Mouse (Mus musculus): ENCODE results near the gene Set.

Set gene

DNA sequence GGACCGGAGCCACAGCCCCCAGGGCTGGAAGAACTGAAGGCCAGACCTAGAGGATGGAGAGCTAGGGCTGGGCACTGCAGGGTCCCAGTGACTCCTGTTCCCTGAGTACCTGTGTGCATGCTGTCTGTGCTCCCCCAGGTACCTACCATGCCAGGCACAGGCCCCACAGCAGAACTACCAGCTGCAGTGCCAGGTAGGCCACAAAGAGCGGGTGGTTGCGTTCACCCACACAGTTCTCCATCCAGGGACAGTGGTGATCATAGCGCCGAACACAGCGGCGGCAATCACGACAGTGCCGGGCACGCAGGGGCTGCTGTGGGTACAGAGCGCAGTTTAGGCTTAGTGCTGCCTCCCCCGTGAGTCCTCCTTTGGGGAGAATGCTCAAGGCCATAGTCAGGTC is 34.3 kb downstream of the Set start:
- DNase-seq (ENCODE audit: low spot score), result no peak

DNA sequence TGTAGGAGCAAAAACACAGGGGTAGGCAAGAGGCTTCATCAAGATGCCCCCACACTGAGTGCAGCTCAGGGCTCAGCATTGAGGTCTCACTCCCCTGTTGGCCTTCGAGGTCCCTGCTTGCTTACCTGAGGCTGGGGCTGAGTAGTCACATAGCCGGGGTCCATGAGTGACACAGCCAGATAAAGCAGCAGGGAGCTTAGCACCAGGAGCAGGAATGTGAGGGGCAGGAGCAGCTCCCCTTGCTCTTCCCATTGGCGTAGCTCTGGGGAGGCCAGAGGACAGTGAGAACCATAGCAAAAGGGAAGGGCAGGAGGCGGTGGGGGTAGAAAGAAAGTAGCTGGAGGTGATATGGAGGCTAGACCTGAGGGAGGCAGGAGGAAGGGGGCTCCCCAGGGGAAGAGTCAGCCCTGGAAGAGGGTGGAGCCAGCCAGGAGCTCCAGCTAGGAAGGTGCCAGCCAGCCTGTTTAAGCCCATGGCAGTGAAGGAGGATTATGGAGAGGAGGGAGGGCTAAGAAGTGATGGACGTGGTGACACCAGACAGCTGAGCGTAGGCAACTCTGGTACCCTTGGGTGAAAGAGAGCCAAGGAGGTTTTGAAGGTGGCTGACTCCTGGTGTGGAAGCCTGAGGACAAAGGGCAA is 35.2 kb downstream of the Set start:
- DNase-seq (ENCODE audit: low spot score), result no peak

DNA sequence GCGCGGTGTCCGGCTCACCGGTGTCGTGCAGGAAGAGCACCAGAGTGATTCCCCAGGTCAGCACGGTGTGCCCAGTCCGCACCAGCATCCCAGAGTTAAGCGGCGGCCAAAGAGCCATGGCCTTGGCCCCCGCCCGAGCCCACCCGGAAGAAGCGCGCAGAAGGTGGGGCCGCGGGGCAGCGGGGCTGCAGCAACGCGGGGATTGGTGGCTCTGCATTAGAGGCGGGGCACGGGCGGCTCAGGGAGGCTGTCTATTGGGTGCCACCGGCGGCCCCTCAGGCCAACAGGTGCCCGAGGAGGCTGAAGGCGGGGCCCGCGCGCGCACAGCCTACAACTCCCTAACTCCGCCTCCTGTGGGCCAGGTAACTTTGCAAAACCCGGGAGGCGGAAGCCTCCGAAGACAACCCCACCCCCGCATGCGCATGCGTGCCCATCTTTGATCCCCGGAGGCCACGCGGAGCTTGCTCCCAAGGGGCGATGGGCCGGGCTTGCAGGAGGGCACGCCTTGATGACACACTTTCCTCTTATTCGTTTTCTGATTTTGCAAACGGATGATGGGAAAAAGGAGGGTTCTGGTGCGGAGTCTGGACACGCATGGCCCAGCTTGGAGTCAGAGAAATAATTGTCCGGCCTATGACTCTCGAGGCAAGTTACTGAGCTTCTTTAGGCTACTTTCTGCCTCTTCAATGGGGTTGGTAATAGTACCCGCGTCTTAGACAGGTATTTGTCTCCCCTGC is 36.5 kb downstream of the Set start, which contains the start of gene Zdhhc12:
Gene Zdhhc12, minus strand, starts transcription at position 178 of the 737 bp plus-strand sequence.
- peak; percentile 97 for DNase-seq (ENCODE audit: low spot score)

DNA sequence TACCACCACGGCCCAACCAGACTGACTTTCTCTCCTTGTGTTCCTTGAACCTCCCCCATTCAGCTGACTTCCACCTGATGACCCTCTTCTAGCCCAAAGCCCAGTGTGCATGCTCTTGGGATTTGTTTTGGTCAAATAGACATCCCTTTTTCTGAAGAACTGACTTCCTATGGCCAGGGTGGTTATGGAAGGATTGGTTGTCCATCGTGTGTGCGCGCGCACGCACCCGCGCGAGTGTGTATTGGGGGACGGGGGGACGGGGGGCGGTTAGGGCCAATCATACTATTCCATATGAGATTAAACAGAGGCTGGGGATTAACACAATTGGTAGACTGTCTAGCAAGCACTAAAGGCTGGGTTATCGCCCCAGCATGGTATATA is 37.0 kb downstream of the Set start:
- DNase-seq (ENCODE audit: low spot score), result no peak

DNA sequence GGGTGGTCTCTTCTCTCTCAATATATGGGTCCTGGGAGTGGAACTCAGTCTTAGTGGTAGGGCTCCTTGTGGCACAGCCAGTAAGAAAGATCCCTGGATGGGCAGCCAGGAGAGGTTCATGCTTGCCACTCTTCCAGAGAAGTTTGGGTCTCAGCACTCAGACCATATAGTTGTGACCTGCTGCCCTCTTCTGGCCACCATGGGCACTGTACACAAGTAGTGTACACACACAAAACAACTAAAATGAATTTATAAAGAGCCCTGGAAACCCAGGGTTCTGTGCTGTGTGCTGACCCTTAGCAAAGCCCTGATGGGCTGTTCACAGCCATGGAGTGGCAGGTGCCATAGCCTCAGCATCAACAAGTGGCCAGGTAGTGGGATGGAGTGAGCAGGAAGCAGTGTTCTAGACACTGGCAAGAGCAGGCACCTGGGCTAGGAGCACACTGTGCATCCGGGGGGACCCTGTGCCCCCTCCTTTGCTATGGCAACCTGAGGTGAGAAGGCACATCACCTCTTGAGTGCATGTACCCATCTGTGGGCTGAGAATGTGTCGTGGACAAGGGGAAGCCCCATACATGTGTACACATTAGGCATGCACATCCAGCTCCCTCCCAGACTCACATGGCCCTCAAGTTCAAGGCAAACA is 38.8 kb downstream of the Set start:
- DNase-seq (ENCODE audit: low spot score), result no peak

DNA sequence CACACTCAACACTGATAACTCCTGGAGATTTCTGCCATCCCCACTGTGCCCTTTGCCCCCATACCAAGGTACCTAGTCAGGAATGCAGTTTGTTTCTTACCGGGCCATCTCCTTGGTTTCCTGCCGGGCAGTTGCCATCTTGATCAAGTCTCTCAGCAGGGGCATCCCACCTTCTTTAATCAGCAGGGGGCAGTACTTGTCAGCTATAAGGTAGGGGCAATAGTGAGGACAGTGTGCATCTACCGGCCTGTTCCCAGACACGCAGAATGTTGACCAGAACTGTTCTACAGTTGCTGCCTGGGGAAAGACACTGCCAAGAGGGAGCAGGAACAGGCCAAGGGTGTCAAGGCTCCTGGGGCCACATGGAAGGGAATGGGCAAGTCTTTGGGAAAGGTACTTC is 43.0 kb downstream of the Set start:
- no peak for DNase-seq (ENCODE audit: low spot score)

DNA sequence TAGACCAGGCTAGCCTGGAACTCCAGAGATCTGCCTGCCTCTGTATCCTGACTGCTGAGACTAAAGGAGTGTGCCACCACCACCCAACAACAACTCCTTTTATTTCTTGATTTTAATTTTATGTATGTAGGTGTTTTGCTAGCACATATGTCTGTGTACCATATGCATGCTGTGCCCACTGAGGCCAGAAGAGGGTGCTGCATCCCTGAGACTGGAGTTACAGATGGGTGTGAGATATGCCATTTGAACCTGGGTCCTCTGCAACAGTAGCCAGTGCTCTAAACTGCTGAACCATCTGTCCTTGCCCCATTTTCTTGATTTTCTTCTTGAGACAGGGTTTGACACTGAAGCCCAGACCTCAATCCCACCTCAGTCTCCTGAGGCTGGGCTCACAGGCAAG is 49.2 kb downstream of the Set start:
- peak; percentile 42 for DNase-seq (ENCODE audit: low spot score)

DNA sequence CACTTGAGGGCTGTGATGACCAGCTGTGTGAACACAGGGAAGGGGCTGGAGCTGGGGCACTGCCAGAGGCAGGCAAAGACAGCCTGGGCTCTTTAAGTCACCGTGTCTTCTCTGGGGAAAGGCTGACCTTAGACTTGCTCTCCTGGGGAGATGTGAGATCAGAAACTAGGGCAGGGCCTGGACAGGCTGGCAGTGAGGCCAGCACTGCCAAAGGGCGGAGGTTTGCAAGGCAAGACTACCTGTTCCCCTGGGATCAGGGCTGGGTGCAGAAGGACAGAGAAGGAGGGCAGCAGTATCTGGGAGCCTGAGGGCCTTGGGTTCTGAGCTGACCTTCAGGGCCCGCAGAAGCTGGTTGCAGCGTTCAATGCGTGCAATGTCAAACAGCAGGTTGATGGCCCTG is 50.5 kb downstream of the Set start:
- DNase-seq (ENCODE audit: low spot score), result no peak

DNA sequence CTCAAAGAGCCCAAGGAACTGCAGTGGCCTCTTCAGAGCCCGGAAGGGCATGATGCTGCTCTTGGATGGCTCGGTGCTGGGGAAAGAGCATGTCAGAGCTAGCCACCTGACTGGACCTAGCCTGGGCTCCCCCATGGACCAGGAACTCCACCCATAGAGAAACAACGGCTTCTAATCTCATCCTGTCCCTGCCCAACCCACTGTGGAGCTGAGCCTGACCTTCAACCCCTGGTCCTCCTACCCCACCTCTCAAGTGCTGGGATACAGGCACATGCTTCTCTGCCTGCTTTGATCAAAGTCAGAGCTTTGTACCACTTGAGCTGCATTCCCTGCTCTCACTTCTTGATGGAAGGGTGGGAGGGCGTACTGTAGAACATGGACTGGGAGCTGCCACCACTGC is 51.1 kb downstream of the Set start:
- no peak for DNase-seq (ENCODE audit: low spot score)

DNA sequence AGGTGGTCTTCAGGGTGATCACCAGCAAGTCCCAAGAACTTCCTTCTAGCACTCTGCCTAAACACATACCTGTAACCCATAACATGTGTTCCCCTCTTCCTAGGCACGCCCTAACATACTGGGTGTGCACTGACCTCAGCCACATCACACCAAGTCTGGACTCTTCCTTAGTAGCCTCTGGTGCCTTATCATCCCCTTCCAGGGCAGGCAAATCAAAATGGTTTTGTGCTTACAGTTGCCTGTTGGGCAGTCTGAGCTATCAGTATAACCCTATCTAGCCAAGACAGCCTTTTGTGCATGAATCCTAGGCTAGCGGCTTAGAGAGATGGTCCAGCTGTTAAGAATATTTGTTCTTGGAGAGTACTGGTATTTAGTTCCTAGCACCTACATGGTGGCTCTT is 54.3 kb downstream of the Set start:
- no peak for DNase-seq (ENCODE audit: low spot score)

DNA sequence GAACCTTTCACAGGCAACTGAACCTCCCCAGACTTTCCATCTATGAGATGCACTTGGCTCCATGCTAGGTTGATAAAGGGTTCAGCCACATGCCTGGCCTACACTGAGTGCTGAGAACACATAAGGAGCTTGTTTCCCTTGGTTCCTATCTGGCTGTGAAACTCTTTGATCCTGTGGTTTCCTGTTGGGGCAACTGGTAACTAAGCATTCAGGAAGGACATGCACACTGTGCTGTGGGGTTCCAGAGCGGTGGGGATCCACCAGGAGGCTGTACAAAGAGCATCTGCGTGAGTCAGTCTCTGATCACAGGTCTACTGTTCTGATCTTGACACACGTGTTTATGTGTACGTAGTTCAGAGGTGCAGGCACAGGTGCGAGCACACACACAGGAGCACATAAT is 55.4 kb downstream of the Set start:
- no peak for DNase-seq (ENCODE audit: low spot score)

DNA sequence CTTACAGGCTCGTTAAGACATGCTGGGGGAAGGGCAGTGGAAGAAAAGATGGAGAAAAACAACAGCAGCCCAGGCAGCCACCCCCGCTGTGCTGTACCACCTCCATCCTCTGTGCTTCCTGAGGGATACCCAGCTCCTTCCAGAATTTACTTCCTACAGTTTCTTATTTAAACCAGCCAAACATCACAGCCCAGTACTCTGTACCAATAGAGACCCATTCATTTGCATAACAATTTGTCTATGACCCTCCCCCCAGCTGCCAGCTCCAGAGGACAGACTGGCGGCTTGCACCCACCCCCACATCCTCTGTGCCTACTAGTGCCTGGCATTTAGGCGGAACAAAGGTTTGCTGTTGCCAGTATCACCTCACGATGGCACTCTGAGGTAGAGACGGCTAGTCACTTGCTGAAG is 62.5 kb downstream of the Set start:
- DNase-seq (ENCODE audit: low spot score), result no peak

DNA sequence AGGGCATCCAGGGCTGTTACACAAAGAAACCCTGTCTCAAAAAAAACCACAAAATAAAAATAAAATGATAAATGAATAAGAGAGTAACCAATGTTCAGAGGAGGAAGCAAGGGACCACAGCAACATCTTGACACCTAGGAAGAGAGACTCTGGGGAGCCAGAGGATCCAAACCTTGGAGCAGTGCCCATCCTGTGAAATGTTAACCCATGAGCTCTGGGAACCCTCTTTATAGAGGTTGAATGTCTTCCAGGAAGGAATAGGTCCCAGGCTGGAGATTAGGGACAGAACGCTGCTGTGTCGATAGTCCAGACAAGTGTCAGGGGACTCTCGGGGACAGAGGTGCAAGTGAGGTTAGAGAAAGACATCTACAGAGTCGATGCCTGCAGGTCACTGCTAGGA is 63.1 kb downstream of the Set start:
- DNase-seq (ENCODE audit: low spot score), result no peak
